Mouse (Mus musculus) fibroblast of lung, adult 2 months (primary cell): ENCODE data around the gene Il17rc.

Experiments used
- DNase-seq: peaks from one replicate; pipeline ENCODE4 v3.0.0-alpha.2; 2011; ENCODE audit warnings: low read depth

The Il17rc gene

DNA sequence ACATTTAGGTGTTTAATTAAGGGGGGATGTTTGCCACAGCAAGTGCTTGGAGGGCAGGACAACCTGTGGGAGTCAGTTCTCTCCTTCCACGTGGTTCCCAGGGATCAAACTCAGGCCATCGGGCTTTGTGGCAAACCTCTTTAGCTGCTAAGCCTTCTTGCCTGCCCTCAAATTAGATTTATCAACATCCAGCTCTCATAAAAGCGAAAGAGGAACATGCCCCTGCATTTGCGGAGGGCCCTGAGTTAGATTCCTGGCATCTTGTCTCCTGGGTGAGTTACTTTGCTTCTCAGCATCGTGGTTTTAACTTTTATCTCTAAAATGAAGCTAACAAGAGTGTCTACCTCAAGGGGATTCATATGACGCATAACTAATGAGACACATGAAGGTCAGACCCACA, 28.1 kb downstream of the Il17rc start:
- DNase-seq: no peak

DNA sequence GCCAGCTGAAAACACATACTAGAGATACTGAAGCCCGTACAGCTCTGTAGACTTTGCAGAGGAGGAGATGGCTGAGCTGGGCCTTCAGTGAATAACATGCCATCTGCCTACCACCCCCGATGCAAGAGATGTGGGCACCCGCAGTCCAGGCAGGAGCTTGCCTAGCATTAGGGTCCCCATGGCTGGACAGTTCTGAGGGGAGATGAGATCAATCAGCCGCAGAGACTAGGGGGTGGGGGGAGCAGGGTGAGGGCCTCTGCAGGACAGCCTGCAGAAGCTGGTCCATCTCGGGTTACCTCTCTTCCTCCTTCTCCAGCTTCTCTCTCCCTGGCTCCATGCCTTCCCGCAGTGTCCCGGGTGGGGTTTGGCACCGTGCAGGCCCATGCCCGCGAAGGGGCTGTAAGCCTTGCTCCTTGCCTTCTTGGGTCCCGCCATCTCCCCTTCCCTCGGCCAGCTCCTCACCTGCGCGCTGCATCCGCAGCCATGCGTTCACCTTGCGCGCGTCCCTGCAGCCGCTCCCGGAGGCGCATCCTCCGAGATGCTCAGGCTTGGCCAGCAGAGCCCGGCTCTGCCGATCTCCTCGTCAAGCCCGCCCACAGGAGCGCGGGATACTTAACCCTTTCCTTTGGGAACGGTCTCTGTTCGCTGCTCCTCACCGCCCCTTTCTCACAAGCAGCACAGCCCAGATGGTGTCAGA, 30.3 kb downstream of the Il17rc start, which contains the start of gene Prrt3:
Gene Prrt3, minus strand, starts transcription at position 544 of the 697 bp plus-strand sequence.
- DNase-seq: no peak

DNA sequence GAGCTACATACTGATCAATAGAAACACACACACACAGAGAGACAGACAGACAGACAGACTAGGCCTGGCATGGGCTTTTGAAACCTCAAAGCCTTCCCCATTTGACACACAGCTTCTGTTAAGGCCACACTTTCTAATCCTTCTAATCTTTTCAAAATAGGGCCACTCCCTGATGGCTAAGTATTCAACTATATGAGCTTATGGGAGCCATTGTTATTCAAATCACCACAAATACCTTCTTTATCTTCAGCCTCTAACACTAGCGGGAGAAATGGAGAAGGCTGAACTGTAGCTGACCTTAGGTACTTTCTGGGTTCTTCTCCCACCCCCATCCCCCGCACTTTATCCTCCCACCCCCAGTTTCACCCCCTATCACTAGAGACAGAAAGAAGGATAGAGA, 31.6 kb downstream of the Il17rc start:
- DNase-seq: no peak

DNA sequence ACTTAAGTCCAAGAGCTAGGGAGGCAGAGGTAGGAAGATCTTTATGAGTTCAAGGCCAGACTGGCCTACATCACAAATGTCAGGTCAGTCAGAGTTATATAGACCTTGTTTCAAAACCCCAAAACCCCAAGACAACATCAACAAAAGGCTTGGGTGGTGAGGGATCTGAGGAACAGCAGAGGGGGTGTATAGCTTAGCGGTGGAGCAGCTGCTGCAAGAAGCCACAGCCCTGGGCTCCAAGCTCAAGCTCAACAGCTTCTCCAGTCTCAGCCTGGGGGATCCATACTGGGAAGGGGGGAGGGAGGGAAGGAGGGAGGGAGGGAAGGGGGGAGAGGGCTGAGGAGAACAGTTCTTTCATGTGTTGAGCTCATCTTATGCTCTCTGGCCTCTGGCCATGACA, 34.5 kb downstream of the Il17rc start:
- DNase-seq: no peak

DNA sequence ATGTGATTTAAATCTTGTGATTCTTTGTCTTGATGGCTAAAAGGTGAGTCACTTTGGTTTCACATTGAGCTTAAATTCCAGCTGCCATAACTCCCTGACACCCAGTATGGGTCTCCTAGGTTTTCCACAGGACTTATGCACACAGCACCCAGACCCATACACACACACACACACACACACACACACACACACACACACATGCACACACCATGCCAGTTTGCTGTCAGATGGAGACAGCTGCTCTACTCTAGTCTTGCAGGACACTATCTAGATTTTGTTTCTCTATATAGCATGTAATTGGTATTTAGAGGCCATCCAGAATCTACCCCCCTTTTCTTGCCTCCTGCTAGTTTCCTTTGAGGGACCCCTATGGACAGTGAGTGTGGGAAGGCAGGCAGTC, 35.9 kb downstream of the Il17rc start:
- no peak for DNase-seq

DNA sequence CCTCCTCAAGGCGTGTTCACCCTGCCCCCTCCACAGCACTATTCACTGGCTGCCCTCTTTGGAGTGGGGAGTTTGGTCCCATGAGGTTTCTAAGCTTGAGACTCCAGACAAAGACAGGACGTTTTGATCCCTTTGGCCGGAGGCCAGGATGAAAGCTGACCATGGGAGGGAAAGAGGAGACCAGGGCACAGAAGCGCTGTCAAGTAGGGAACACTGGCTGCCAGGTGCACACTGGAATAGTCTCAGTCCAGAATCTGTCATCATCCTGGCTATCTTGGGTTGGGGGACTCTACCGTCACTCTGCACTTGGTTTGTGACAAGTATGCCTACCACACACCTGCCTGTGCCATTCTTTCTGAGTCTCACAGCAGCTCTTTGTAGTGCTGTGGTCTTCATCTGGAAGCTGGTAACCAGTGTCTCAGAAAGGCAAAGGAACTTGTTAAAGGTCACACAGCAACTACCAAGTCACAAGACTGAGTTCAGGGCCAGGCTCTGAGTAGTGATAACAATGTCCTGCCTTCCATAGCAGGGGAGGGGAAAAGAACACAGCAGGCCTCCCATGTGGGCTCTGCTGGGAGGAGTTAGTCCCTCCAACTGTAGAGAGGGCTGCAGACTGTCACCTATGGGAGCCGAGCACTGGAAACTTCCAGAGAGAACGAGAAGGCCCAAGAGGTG, 37.2 kb downstream of the Il17rc start:
- DNase-seq: no peak

DNA sequence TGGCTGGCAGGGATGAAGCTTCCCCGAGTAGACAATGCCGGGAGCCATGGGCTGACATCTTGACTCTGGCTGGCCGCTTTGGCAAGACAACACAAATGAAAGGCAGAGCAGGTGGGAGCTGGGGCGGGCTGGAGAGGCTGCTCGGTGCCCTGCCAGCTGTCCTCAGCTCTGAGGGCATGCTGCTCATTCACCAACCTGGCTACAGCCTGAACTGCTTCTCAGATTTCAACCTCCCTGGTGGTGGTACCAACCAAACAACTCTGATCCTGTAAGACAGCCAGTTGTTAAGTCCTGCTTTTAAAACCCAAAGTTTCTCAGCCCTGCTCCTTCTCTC, 37.7 kb downstream of the Il17rc start:
- DNase-seq: no peak

DNA sequence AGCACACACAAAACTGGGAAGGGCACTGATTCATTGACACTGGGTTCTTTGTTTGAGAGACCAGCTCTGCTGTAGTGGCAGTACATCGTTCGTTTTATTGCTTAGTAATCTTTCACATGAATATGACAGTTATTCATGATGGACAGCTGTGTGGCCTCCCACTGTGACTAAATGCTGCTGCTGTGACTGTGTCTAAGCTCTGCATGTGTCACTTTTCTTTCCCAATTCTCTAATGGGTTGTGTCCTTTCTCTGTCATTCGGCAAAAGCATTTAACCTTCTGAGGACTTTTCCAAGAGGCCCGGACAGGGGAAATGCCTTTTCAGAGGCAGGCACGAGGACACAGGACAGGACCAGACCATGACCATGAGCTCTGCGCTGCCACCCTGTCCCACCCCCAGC, 42.7 kb downstream of the Il17rc start:
- no peak for DNase-seq

DNA sequence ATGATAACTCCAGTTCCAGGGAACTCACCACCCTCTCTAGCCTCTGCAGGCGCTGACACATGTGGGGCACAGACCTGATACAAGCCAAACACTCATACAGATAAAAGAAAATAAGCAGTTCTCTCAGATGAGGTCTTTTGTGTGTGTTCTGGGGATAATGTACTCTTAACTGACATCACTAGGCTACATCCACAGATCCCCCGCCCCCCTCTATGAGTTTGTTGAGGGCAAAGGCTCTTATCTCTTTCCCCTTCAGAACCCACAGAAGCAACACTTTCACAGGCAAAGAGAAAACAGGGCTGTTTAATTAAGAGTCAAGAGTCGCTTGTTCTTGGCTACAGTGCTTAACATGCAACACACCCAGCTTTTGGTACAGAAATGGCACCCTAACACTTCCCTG, 43.4 kb downstream of the Il17rc start:
- no peak for DNase-seq

DNA sequence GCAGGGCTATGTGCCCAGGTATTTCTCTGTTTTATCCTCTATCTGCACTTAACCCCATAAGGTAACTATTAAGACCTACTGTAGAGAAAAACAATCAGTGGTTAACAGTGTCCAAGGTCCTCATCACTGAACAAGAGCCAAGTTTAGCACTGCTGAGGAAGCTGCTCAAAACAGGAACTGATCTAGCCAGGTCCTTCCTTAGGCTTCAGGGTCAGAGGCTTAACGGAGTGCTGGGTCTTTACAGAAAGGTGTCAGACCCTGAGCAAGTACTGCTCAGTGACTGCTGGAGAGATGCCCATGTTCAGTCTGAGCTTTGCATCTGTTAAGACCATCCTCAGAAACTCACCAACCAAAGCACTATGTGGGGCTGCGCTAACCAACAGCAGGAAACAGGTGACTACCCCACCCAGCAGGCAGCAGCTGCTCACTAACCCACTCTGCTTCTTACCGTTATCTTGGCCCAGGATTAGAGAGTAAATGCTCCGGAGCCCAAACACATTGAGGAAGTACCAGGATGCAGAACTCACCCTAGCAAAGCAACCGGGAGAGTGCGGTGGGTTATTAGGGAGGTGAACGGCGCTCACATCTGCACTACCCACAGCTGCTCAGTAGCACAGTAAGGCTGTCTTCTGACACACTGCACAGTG, 46.3 kb downstream of the Il17rc start:
- DNase-seq: no peak

DNA sequence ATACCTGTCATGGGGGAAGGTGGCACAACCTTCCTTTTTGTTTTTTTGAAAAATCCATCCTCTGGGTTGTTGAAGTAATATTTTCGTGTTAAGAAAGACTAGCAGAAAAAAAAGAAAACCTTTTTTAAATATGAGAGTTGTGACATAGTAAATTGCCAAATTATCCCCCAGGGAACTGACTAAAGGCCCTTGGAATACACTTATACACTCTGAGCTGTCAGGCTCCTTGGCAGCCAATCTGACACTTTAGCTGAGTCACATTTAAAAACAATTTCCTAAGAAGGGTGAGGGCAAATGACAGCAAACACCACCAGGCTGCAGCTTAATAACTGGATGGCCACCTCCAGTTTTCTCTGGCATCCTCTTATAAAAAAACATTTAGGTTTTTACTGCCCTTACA, 51.1 kb downstream of the Il17rc start:
- DNase-seq: peak; percentile 71

DNA sequence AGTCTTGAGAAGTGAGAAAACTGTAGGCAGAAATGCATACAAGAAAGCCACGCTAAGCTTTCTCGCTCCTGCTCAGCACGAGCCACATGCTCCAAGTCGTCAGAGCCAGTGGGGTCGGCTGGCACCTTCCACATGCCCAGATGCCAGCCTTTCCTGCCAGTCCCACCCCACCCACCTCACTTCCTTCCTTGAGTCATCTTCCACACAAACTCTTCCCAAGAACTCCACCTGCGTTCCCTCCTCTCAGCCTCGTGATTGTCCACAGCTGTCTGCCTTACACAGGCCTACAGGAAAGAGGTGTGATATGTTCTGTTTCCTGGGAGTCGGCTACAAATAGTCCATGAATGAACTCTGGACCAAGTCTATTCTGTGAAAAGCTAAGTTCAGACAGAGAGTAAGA, 52.2 kb downstream of the Il17rc start:
- no peak for DNase-seq

DNA sequence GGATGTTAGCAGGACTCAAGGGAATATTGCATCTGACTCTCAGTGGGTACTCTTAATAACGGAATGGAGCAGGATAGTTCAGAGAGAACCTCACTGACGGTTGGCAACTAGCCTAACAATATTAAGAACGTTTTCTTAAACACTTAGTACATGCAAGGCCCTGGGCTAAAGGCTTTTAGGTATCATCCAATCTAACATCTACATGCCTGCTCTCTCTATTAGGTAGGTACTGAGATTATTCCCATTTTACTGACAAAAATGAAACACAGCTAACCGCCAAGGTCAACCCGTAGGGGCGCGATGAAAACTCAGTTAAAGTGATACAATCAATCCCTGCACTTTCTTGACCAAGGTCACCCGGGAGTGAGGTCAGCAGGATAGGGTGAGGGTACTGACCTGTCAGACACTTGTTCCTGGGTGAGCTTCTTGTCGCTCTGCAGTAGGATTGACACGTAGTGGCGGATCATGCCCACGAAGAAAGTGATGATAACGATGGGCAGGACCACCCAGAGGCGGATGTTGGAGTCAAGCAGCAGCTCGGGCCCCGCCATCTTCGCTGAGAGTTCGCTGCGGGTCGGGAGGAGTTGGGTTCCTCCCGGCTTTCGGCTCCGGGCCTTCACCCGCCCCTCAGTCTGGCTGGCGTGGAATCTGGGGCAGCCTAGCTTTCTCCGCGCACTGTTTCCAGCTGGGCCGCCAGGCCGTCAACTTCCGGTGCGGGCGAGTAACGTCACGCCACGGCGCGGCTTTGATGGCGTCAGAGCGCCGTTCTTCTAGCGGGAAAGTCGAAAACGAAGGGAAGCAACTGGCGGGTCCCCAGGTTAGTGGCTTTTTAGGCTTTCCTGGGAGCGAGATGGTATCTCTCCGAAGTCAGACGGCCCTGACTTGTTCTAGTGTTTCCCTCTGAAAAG, 60.0 kb downstream of the Il17rc start, which contains the start of the genes Emc3 and Fancd2:
Gene Emc3, minus strand, starts transcription at position 721 of the 908 bp plus-strand sequence.
Gene Fancd2, plus strand, starts transcription at position 751 of the 908 bp plus-strand sequence.
- no peak for DNase-seq

DNA sequence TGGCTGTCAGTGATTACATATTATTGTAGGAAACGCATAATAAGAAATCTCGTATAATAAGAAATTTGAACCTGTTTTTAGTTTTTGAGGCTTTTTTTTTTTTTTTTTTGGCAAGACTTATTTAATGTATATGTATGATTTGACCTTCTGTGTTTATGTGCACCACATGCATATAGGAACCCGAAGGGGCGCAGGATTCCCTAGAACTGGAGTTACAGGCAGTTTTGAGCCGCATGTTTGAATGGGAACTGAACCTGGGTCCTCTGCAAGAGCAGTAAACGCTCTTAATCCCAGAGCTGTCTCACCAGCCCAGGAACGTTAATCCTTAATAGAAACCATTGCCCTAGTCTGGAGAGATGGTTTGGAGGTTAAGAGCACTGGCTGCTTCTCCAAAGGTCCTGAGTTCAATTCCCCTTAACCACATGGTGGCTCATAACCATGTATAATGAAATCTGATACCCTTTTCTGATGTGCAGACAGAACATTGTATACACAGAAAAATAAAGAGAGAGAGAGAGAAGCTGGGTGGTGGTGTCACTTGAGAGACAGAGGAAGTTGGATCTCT, 60.7 kb downstream of the Il17rc start:
- no peak for DNase-seq
